Mouse (Mus musculus): ENCODE results near the gene Gtse1.

DNA sequence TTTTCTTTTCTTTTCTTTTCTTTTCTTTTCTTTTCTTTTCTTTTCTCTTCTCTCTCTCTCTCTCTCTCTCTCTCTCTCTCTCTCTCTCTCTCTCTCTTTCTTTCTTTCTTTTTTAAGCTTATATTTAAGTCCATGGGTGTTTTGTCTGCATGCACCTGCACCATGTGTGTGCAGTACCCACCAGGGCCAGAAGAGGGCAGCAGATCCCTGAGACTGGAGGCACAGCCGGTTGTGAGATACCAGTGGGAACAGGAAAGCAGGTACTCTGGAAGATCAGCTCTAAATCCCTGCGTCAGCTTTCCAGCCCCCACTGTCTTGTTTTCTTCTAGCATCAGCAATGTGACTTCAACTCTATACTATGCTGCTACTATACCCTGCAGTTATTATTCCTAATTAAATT lies 54.1 kb downstream of the Gtse1 start:
- no peak for TF ChIP-seq GATA1 (IDR thresholded peaks at IDR 0.05; ENCODE audit: low read length)
- no peak for TF ChIP-seq TAL1 (IDR thresholded peaks at IDR 0.05; ENCODE audit: low read length)
